Mouse (Mus musculus) stomach, embryonic 15.5 days (tissue): ENCODE data around the gene Fcho1. TPM values are rescaled to one million over a fixed set of nuclear protein-coding genes. Genes with fewer than 3 reads are reported as not detected.

ENCODE experiments used
- ATAC-seq: fragments of 200-750 bp; cut with Nextera tagmentation; 2 replicates; pipeline ENCODE4 v1.8.0; 2017; ENCODE audit warnings: low read depth, moderate number of reproducible peaks, moderate TSS enrichment; ENCODE audit not compliant: insufficient read depth, low FRiP score
- H3K27ac ChIP-seq: fragments of 300-500 bp; sonication (generic); 2 replicates; pipeline ENCODE4 v1.5.1; 2015; ENCODE audit warnings: mild to moderate bottlenecking, inconsistent platforms
- H3K27me3 ChIP-seq: fragments of 300-500 bp; sonication (generic); replicated peaks from 2 replicates; pipeline ENCODE4 v1.6.1; 2015; ENCODE audit warnings: inconsistent platforms
- H3K36me3 ChIP-seq: fragments of 300-500 bp; sonication (generic); 2 replicates; pipeline ENCODE4 v1.6.1; 2015; ENCODE audit warnings: inconsistent platforms
- H3K4me1 ChIP-seq: fragments of 300-500 bp; sonication (generic); 2 replicates; pipeline ENCODE4 v1.6.1; 2015; ENCODE audit warnings: inconsistent platforms
- H3K4me2 ChIP-seq: fragments of 300-500 bp; sonication (generic); 2 replicates; pipeline ENCODE4 v1.6.1; 2015; ENCODE audit warnings: mild to moderate bottlenecking, inconsistent platforms
- H3K4me3 ChIP-seq: fragments of 300-500 bp; sonication (generic); replicated peaks from 2 replicates; pipeline ENCODE4 v1.5.1; 2015; ENCODE audit warnings: inconsistent platforms
- H3K9ac ChIP-seq: fragments of 300-500 bp; sonication (generic); 2 replicates; pipeline ENCODE4 v1.6.1; 2015; ENCODE audit warnings: inconsistent platforms
- H3K9me3 ChIP-seq: fragments of 300-500 bp; sonication (generic); 2 replicates; pipeline ENCODE4 v1.6.1; 2016; ENCODE audit warnings: inconsistent platforms
- WGBS: fragments of 180-500 bp; shearing (Covaris S2); methylation state at CpG from one replicate; pipeline ENCODE4 v1.1.7; 2015; 5-methylcytosine and 5-hydroxymethylcytosine counted together
- polyA plus RNA-seq: library from polyadenylated mRNA; unstranded; fragments of >200 nt; fragmentation: Nextera tagmentation; extraction: Ambion mirVana; gene quantifications from 2 replicates; pipeline ENCODE4 v1.2.1, GENCODE M21; 2015

Gene Fcho1
- polyA plus RNA-seq, 1 experiment from 2014 or later: 8.3 TPM

DNA sequence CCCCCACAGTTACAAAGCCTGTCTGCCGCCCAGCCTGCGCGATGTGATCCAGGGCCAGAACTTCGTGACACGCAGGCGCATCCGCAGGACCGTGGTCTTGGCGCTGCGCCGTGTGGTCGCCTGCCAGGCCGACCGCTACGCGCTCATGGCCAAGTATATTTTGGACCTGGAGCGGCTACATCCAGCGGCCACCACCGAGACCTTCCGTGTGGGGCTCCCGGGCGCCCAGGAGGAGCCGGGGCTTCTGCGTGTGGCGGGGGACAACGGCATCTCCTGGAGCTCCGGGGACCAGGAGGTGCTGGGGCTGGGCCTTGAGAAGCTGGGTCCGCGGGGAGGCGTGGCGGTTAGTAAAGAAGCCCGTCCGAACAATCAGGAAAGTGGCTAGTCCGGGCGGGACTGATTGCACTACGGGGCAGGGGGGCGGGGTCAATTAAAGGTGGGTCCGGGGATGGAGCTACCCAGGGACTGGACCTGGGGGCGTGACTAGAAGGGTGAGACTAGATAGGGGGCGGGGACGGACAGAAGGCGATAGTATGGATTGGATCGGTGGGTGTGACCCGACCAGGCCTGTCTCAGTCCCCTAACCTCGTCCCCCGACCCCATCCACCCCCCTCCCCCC is 45.9 kb downstream of the Fcho1 start:
- Histone ChIP-seq H3K4me3 (peak overlapping the region; percentile 32), H3K36me3 (no peaks in the 10 kb centered on the region), H3K27me3 (peaks cover 65% of the 10 kb centered on the region), H3K4me2 (peak overlapping the region; percentile 58), H3K9ac (0 out of 2 replicates have a peak overlapping the region, but pooled peaks have one; percentile 8), H3K9me3 (no peaks in the 10 kb centered on the region), H3K4me1 (peaks cover 14% of the 10 kb centered on the region), H3K27ac (no peak overlapping the region)
- peak; percentile 15; the same call in 1 of the 2 replicates for ATAC-seq
- 12% methylated on average over 46 of the region's 46 CpGs for WGBS

- Histone ChIP-seq H3K4me3 (peak overlapping the region; percentile 32), H3K36me3 (no peaks in the 10 kb centered on the region), H3K27me3 (peaks cover 59% of the 10 kb centered on the region), H3K9ac (no peak overlapping the region), H3K27ac (no peak overlapping the region), H3K4me2 (peak overlapping the region; percentile 58), H3K4me1 (peaks cover 14% of the 10 kb centered on the region), H3K9me3 (no peaks in the 10 kb centered on the region)
- ATAC-seq: no peak
- WGBS: 36% methylated on average over 16 of the region's 16 CpGs
Measured at GRCm38 (mm10) chr8:71679116-71679515, 46.4 kb downstream of the Fcho1 start.

GRCm38 (mm10) chr8:71678216-71678615 is 47.3 kb downstream of the Fcho1 start:
- no peak overlapping the region for H3K27ac ChIP-seq
- peaks cover 50% of the 10 kb centered on the region for H3K27me3 ChIP-seq
- H3K9ac ChIP-seq: no peak overlapping the region
- H3K4me1 ChIP-seq: peaks cover 14% of the 10 kb centered on the region
- no peak overlapping the region for H3K4me3 ChIP-seq
- H3K9me3 ChIP-seq: no peaks in the 10 kb centered on the region
- WGBS: 64% methylated on average over 4 of the region's 4 CpGs
- H3K36me3 ChIP-seq: no peaks in the 10 kb centered on the region
- no peak overlapping the region for H3K4me2 ChIP-seq
- no peak for ATAC-seq

- H3K4me3 ChIP-seq: no peak overlapping the region
- H3K4me2 ChIP-seq: no peak overlapping the region
- H3K4me1 ChIP-seq: peaks cover 14% of the 10 kb centered on the region
- no peak overlapping the region; the same call in 1 of the 2 replicates for H3K27ac ChIP-seq
- no peaks in the 10 kb centered on the region for H3K9me3 ChIP-seq
- no peak overlapping the region for H3K9ac ChIP-seq
- ATAC-seq: no peak
- peaks cover 44% of the 10 kb centered on the region for H3K27me3 ChIP-seq
- no peaks in the 10 kb centered on the region for H3K36me3 ChIP-seq
Measured at GRCm38 (mm10) chr8:71677555-71677954, 48.0 kb downstream of the Fcho1 start.

GRCm38 (mm10) chr8:71676803-71677202 is 48.7 kb downstream of the Fcho1 start:
- H3K4me3 ChIP-seq: peak overlapping the region; percentile 74
- peaks cover 36% of the 10 kb centered on the region for H3K27me3 ChIP-seq
- H3K9me3 ChIP-seq: no peaks in the 10 kb centered on the region
- peak overlapping the region; percentile 92; the same call in 1 of the 2 replicates for H3K27ac ChIP-seq
- ATAC-seq: no peak
- no peaks in the 10 kb centered on the region for H3K36me3 ChIP-seq
- H3K4me2 ChIP-seq: peak overlapping the region; percentile 81
- 57% methylated on average over 9 of the region's 9 CpGs for WGBS
- peaks cover 12% of the 10 kb centered on the region for H3K4me1 ChIP-seq
- peak overlapping the region; percentile 58; the same call in 1 of the 2 replicates for H3K9ac ChIP-seq

DNA sequence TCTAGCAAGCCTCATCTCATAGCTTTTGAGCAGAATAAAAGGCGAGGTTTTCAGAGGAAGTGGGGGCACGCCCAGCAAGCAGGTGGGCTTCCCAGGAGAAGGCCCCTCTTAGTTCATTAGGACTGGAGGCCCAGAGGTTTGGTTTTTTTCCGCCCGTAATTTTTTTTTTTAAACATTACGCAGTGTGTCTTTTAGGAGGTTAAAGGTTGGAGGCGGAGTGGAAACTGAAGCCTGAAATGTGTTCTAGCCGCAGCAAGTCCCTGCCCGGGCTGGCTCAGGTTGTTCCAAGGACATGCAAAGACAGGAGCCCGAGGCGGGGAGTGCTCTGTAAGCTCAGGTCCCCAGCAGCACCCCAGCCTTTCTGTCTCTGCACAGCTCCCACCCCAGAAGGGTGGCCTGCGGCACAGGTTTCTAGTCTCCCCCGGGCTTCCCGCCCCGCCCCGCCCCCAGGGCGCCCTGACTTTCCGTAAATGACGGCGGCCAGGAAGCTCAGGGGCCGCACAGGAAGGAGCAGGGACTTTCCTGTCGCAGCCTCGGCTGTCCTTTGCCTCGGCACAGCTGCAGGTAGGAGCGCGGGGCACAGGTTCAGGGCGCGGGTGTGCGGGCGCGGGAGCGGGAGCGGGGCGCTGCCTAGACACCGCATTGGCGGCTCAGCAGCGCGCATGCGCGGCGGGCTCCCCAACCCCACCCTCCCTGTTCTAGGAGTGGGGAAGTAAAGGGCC is 49.3 kb downstream of the Fcho1 start, which contains the start of gene Jak3:
Gene Jak3 (plus strand): TSS at position 277 of the 722 bp plus-strand sequence.
- Histone ChIP-seq H3K9ac (peak within 1 kb of the TSS; percentile 58), H3K27me3 (peaks cover 30% of the 10 kb centered on the region), H3K4me1 (peaks cover 13% of the 10 kb centered on the region), H3K4me3 (peak within 1 kb of the TSS; percentile 74), H3K27ac (peak within 1 kb of the TSS; percentile 92), H3K4me2 (peak within 1 kb of the TSS; percentile 81), H3K9me3 (no peaks in the 10 kb centered on the region), H3K36me3 (no peaks in the 10 kb centered on the region)
- WGBS: 2% methylated on average over 40 of the region's 40 CpGs
- ATAC-seq: peak; percentile 36

GRCm38 (mm10) chr8:71675456-71676019 is 50.0 kb downstream of the Fcho1 start:
- Histone ChIP-seq H3K9ac (no peak overlapping the region; the same call in 1 of the 2 replicates), H3K9me3 (no peaks in the 10 kb centered on the region), H3K4me1 (peaks cover 20% of the 10 kb centered on the region), H3K27ac (peak overlapping the region; percentile 92; the same call in 1 of the 2 replicates), H3K4me2 (peak overlapping the region; percentile 81), H3K36me3 (no peaks in the 10 kb centered on the region), H3K4me3 (peak overlapping the region; percentile 74), H3K27me3 (peaks cover 25% of the 10 kb centered on the region)
- ATAC-seq: no peak
- 39% methylated on average over 9 of the region's 9 CpGs for WGBS

DNA sequence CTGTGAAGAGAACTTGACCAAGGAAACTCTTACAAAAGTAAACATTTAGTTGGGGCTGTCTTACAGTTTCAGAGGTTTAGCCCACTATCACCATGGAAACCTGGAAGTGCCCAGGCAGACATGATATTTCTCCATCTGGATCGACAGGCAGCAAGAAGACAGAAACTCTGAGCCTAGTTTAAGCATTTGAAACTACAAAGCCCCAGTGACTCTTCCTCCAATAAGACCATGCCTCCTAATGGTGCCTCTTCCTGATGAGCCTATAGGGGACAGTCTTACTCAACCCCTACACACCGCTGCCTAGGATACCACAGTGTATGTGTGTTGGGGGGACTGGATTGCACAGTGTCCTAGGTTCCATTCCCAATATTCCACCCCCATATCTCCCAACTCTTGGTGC is 51.4 kb downstream of the Fcho1 start:
- peaks cover 20% of the 10 kb centered on the region for H3K27me3 ChIP-seq
- no peak overlapping the region for H3K9ac ChIP-seq
- H3K36me3 ChIP-seq: no peaks in the 10 kb centered on the region
- ATAC-seq: no peak
- H3K4me1 ChIP-seq: peaks cover 13% of the 10 kb centered on the region
- H3K4me2 ChIP-seq: no peak overlapping the region
- 66% methylated on average over 2 of the region's 2 CpGs for WGBS
- H3K27ac ChIP-seq: no peak overlapping the region
- H3K4me3 ChIP-seq: no peak overlapping the region
- H3K9me3 ChIP-seq: no peaks in the 10 kb centered on the region

DNA sequence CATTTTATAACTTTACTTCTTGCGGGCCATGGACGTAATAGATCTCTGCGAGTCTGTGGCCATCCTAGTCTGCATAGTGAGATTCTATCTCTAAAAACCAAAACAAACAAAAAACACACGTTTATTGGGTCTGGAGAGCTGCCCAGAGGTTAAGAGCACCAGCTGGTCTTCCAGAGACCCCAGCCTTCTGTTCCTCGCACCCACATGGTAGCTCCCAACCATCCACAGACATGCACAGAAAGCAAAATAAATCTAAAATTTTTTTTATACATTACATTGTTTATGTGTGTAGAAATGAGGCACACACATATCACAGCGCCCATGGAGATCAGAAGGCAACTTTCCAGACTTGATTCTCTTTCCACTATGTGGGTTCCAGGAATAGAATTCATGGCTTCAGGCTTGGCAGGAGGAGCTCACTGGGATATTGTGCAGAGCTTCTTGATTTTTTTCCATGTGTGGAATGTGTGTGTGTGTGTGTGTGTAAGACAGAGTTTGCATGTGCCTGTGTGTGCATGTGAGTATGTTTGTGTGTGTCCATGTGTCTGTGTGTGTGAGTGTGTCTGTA is 53.3 kb downstream of the Fcho1 start:
- ATAC-seq: no peak
- Histone ChIP-seq H3K9ac (no peak overlapping the region), H3K36me3 (no peaks in the 10 kb centered on the region), H3K9me3 (no peaks in the 10 kb centered on the region), H3K4me3 (peak overlapping the region; percentile 46; the same call in 1 of the 2 replicates), H3K27me3 (peaks cover 14% of the 10 kb centered on the region; the same call in 1 of the 2 replicates), H3K4me2 (peak overlapping the region; percentile 92), H3K4me1 (peaks cover 26% of the 10 kb centered on the region), H3K27ac (no peak overlapping the region)
- 60% methylated on average over 6 of the region's 6 CpGs for WGBS

- Histone ChIP-seq H3K9me3 (no peaks in the 10 kb centered on the region), H3K27me3 (peaks cover 21% of the 10 kb centered on the region; the same call in 1 of the 2 replicates), H3K4me1 (peaks cover 26% of the 10 kb centered on the region), H3K27ac (no peak within 1 kb of the TSS), H3K36me3 (no peaks in the 10 kb centered on the region), H3K4me2 (peak within 1 kb of the TSS; percentile 92), H3K9ac (0 out of 2 replicates have a peak within 1 kb of the TSS, but pooled peaks have one; percentile 8), H3K4me3 (peak within 1 kb of the TSS; percentile 46)
- ATAC-seq: peak; percentile 51; the same call in 1 of the 2 replicates
- WGBS: 0% methylated on average over 42 of the region's 42 CpGs
Measured at GRCm38 (mm10) chr8:71671549-71671965, 54.0 kb downstream of the Fcho1 start, which contains the start of gene Unc13a. TSS of gene Unc13a (minus strand) at chr8:71671757.

- Histone ChIP-seq H3K27ac (no peak overlapping the region), H3K36me3 (no peaks in the 10 kb centered on the region), H3K9me3 (no peaks in the 10 kb centered on the region), H3K4me3 (peak overlapping the region; percentile 46), H3K27me3 (peaks cover 22% of the 10 kb centered on the region; the same call in 1 of the 2 replicates), H3K4me1 (peaks cover 31% of the 10 kb centered on the region), H3K4me2 (peak overlapping the region; percentile 92), H3K9ac (no peak overlapping the region)
- under 1% methylated on average over 63 of the region's 64 CpGs for whole genome bisulfite sequencing
- peak; percentile 14 for ATAC-seq
Measured at GRCm38 (mm10) chr8:71670621-71671548, 54.6 kb downstream of the Fcho1 start.
